In genomic region chr7:25249314-25250140, GRCm38 (mm10) we compare ENCODE assay signal across 8 mouse cellular contexts. TPM values are rescaled to one million over a fixed set of nuclear protein-coding genes. Genes with fewer than 3 reads are reported as not detected.
DNase-seq lines count a peak whose midpoint lies in the region; ATAC-seq and TF ChIP-seq lines count a peak whose summit lies in the region.

No protein-coding gene starts in this region.

- 1% methylated on average over 60 of the region's 73 CpGs for WGBS in forebrain, embryonic 13.5 days

- H3K9me3 ChIP-seq in ES-Bruce4 (replicated peaks; ENCODE audit: control insufficient read depth, insufficient read depth, low read length, poor library complexity, severe bottlenecking): no peaks in the 10 kb centered on the region
- no peaks in the 10 kb centered on the region for H3K9me3 ChIP-seq in forebrain, embryonic 13.5 days (replicated peaks)

- intact Hi-C loops in heart, postnatal 25 days (cut with DNase I): loop anchor here (1.0 to 2.0 kb wide), 2 partner anchors 10 to 29 kb away; no protein-coding TSS in a partner anchor

- H3K4me3 ChIP-seq in ES-Bruce4 (ENCODE audit: low read depth, low read length): peak overlapping the region; percentile 79
- H3K4me3 ChIP-seq in bone marrow macrophage, adult 2 months (ENCODE audit: insufficient read depth, low read length): peak overlapping the region; percentile 87
- H3K4me3 ChIP-seq in forebrain, embryonic 13.5 days: peak overlapping the region; percentile 85
- H3K4me3 ChIP-seq in layer of hippocampus, adult 2 months: peak overlapping the region; percentile 97

- peak overlapping the region; percentile 96 for H3K4me2 ChIP-seq in forebrain, embryonic 13.5 days

- peaks cover 2% of the 10 kb centered on the region for H3K4me1 ChIP-seq in ES-Bruce4 (ENCODE audit: control insufficient read depth, insufficient read depth, low read length)
- H3K4me1 ChIP-seq in bone marrow macrophage, adult 2 months (ENCODE audit: control insufficient read depth, insufficient read depth, low read length): peaks cover 30% of the 10 kb centered on the region
- H3K4me1 ChIP-seq in forebrain, embryonic 13.5 days: peaks cover 52% of the 10 kb centered on the region

- H3K36me3 ChIP-seq in ES-Bruce4 (ENCODE audit: control insufficient read depth, insufficient read depth, low read length, poor library complexity, severe bottlenecking): peaks cover 17% of the 10 kb centered on the region
- H3K36me3 ChIP-seq in forebrain, embryonic 13.5 days (ENCODE audit: poor library complexity, severe bottlenecking): peaks cover 10% of the 10 kb centered on the region

- peak overlapping the region; percentile 99 for H3K9ac ChIP-seq in ES-Bruce4 (ENCODE audit: low read depth, poor library complexity, severe bottlenecking)
- H3K9ac ChIP-seq in forebrain, embryonic 13.5 days: peak overlapping the region; percentile 86

- TF ChIP-seq POLR2A in ES-Bruce4 (IDR thresholded peaks at IDR 0.05; ENCODE audit: insufficient read depth, low read length): no peak
- TF ChIP-seq POLR2A in bone marrow macrophage, adult 2 months (IDR thresholded peaks at IDR 0.05; ENCODE audit: borderline replicate concordance, low read depth, low read length): no peak

- no peaks in the 10 kb centered on the region for H3K27me3 ChIP-seq in ES-Bruce4 (ENCODE audit: control insufficient read depth, insufficient read depth, low read length, poor library complexity, severe bottlenecking)
- no peaks in the 10 kb centered on the region for H3K27me3 ChIP-seq in forebrain, embryonic 13.5 days

- no peak for TF ChIP-seq EP300 in ES-Bruce4 (IDR thresholded peaks at IDR 0.05; ENCODE audit: insufficient read depth, low read depth, low read length)

- peak overlapping the region; percentile 38 for H3K27ac ChIP-seq in ES-Bruce4 (ENCODE audit: insufficient read depth, low read length)
- H3K27ac ChIP-seq in bone marrow macrophage, adult 2 months (ENCODE audit: insufficient read depth, low read depth, low read length): peak overlapping the region; percentile 96
- peak overlapping the region; percentile 95 for H3K27ac ChIP-seq in forebrain, embryonic 13.5 days
- peak overlapping the region; percentile 99 for H3K27ac ChIP-seq in layer of hippocampus, adult 2 months

- TF ChIP-seq CTCF in ES-Bruce4 (IDR thresholded peaks at IDR 0.05; ENCODE audit: low read depth, low read length): no peak
- no peak for TF ChIP-seq CTCF in bone marrow macrophage, adult 2 months (IDR thresholded peaks at IDR 0.05; ENCODE audit: low read depth, low read length)
- no peak for TF ChIP-seq CTCF in layer of hippocampus, adult 2 months (conservative IDR thresholded peaks at IDR 0.05)

- peak; percentile 31 for ATAC-seq in forebrain, embryonic 13.5 days

- peak; percentile 75 for DNase-seq in heart, postnatal 25 days (ENCODE audit: low spot score)
- DNase-seq in layer of hippocampus, adult 2 months (ENCODE audit: low spot score in 2 of 2): peak; percentile 67 to 72
- peak; percentile 88 for DNase-seq in lung, postnatal 10 days
- DNase-seq in ovary, postnatal 36 days (ENCODE audit: low spot score): peak; percentile 82
- peak; percentile 85 for DNase-seq in urinary bladder, postnatal 14 days (ENCODE audit: low spot score)

RNA-seq across cellular contexts. Expression of gene Erf, which starts 1.0 kb away (rescaled TPM):
- 61.8 and 63.8 TPM in 2 replicates for polyA plus RNA-seq in ES-Bruce4 (2011; ENCODE audit: insufficient read depth, insufficient read length, low read depth, missing spikeins)
- 22.7 and 27.8 TPM in 2 replicates for polyA plus RNA-seq in bone marrow macrophage, adult 2 months (2012; ENCODE audit: insufficient read depth, insufficient read length, missing spikeins)
- 5.5 and 5.8 TPM in 2 replicates for polyA plus RNA-seq in forebrain, embryonic 13.5 days (2015; fragmentation: Nextera tagmentation; extraction: Ambion mirVana)
- total RNA-seq in heart, postnatal 25 days (2021): 10 to 100 TPM; 19.2 to 29.6 TPM
- 10 to 100 TPM; 40.3 to 45.1 TPM for total RNA-seq in layer of hippocampus, adult 2 months (2021)

RNA-seq across cellular contexts. Expression of gene Gsk3a, which starts 11.9 kb away (rescaled TPM):
- 77.3 and 84.3 TPM in 2 replicates for polyA plus RNA-seq in ES-Bruce4 (2011; ENCODE audit: insufficient read depth, insufficient read length, low read depth, missing spikeins)
- polyA plus RNA-seq in bone marrow macrophage, adult 2 months (2012; ENCODE audit: insufficient read depth, insufficient read length, missing spikeins): 78.6 and 87.1 TPM in 2 replicates
- polyA plus RNA-seq in forebrain, embryonic 13.5 days (2015; fragmentation: Nextera tagmentation; extraction: Ambion mirVana): 11.2 and 12.9 TPM in 2 replicates
- 10 to 100 TPM; 62.6 to 64.6 TPM for total RNA-seq in heart, postnatal 25 days (2021)
- total RNA-seq in layer of hippocampus, adult 2 months (2021): 100 to 1,000 TPM; 206 to 220 TPM

RNA-seq across cellular contexts. Expression of gene Cic, which starts 18.0 kb away (rescaled TPM):
- polyA plus RNA-seq in ES-Bruce4 (2011; ENCODE audit: insufficient read depth, insufficient read length, low read depth, missing spikeins): 128 and 141 TPM in 2 replicates
- 251 and 272 TPM in 2 replicates for polyA plus RNA-seq in bone marrow macrophage, adult 2 months (2012; ENCODE audit: insufficient read depth, insufficient read length, missing spikeins)
- 45.9 and 47.0 TPM in 2 replicates for polyA plus RNA-seq in forebrain, embryonic 13.5 days (2015; fragmentation: Nextera tagmentation; extraction: Ambion mirVana)
- 10 to 100 TPM; 61.9 to 65.9 TPM for total RNA-seq in heart, postnatal 25 days (2021)
- 100 to 1,000 TPM; 218 to 225 TPM for total RNA-seq in layer of hippocampus, adult 2 months (2021)

RNA-seq across cellular contexts. Expression of gene Zfp526, which starts 28.3 kb away (rescaled TPM):
- polyA plus RNA-seq in ES-Bruce4 (2011; ENCODE audit: insufficient read depth, insufficient read length, low read depth, missing spikeins): 6.5 and 7.2 TPM in 2 replicates
- polyA plus RNA-seq in bone marrow macrophage, adult 2 months (2012; ENCODE audit: insufficient read depth, insufficient read length, missing spikeins): 5.0 and 6.4 TPM in 2 replicates
- polyA plus RNA-seq in forebrain, embryonic 13.5 days (2015; fragmentation: Nextera tagmentation; extraction: Ambion mirVana): 2.0 and 2.1 TPM in 2 replicates
- total RNA-seq in heart, postnatal 25 days (2021): 1 to 10 TPM; 8.0 to 9.1 TPM
- total RNA-seq in layer of hippocampus, adult 2 months (2021): 10 to 100 TPM; 10.5 to 12.7 TPM

RNA-seq across cellular contexts. Expression of gene Dedd2, which starts 29.1 kb away (rescaled TPM):
- polyA plus RNA-seq in ES-Bruce4 (2011; ENCODE audit: insufficient read depth, insufficient read length, low read depth, missing spikeins): 9.6 and 10.2 TPM in 2 replicates
- 12.6 and 12.7 TPM in 2 replicates for polyA plus RNA-seq in bone marrow macrophage, adult 2 months (2012; ENCODE audit: insufficient read depth, insufficient read length, missing spikeins)
- polyA plus RNA-seq in forebrain, embryonic 13.5 days (2015; fragmentation: Nextera tagmentation; extraction: Ambion mirVana): 11.0 and 12.5 TPM in 2 replicates
- 10 to 100 TPM; 13.6 to 20.2 TPM for total RNA-seq in heart, postnatal 25 days (2021)
- total RNA-seq in layer of hippocampus, adult 2 months (2021): 10 to 100 TPM; 23.7 to 24.1 TPM

Comparison
In these comparisons a context has a peak if more than half of its experiments do, and no peak if none do; other contexts are left out.
1. Peak in every context shown above with its lines: DNase-seq, ATAC-seq, H3K4me3 ChIP-seq and H3K27ac ChIP-seq.
2. H3K27ac ChIP-seq: peak in every context shown above with its lines; median percentile 99 in layer of hippocampus, adult 2 months; 96 in bone marrow macrophage, adult 2 months; 95 in forebrain, embryonic 13.5 days; 38 in ES-Bruce4.